Mouse (Mus musculus): ENCODE results near the gene Pitpnm3.
A peak's percentile ranks its signal among the peaks of the same experiment; 100 is the strongest.

The Pitpnm3 gene

DNA sequence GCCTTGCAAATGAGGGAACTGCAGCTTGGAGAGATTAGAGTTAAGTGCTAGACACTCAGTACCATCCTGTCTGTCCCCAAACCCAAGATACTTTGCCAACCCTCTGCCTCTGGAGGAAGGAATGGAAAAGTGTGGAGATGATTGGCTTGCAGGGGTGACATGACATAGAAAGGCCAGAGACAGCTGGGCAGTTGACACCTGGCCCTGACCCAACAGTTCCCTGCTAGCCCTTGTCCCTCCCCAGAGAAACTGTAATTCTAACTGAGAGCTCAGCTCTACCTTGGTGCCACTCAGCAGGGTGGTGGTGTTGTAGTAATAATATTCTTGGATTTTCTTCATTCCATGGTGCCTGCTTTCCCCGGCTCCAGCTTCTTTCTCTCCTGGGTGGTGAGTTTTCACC, 123.6 kb downstream of the Pitpnm3 start:
- no peak for DNase-seq

GRCm38 (mm10) chr11:72010940-72011722, 124.4 kb downstream of the Pitpnm3 start:
- no peak for DNase-seq

DNA sequence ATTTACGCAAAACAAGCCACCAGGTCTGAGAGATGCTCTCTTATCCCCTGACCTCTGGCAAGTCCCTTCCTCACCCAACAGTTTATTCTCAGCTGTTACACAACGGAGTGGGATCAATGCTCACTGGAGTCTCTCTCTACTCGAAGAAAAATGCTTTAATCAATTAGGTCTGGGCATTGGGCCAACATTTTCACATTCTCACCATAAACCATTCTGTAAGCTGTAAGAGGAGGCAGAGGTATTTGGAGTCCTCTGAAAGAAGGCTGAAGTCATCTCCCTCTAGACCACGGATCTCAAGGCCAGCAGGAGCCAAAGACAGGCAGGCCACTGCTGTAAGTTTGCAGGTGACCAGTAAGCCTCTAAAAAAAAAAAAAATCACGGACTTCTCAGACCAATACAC, 125.2 kb downstream of the Pitpnm3 start:
- DNase-seq, result no peak

DNA sequence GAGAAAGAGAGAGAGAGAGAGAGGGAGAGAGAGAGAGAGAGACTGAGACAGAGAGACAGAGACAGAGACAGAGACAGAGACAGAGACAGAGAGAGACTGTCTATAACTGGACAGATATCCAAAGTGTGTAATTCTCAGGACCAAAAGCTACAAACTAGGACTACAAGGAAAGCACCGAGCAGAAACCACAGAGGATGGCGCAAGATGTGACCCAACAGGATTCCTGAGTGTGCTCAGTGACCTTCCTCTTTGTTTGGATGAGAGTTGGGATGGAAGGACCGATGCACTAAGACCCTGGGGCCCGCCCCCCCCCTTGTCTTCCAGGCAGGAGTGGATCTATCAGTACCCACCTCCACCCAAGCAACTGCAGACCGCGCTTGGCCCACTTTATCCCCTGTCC, 130.0 kb downstream of the Pitpnm3 start:
- no peak for DNase-seq

DNA sequence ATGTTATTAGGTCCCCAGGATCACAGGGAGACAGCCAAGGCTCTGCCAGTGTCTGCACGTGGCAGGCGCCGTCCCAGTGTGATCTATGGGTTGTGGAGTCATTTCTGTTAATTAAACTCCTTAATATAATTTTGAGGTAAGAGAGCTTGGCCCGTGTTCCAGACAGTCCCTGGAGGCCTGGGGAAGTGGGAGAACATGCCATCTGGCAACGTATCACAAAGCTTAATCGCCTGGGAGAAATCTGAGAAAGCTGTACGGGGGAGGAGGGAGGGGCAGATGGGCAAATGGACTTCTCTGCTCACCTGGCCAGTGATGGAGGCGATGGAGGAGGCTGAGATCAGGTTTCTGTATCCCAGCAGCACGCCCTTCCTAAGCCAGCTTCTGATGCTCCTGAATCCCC, 132.4 kb downstream of the Pitpnm3 start:
- peak; percentile 31 to 32 for DNase-seq

DNA sequence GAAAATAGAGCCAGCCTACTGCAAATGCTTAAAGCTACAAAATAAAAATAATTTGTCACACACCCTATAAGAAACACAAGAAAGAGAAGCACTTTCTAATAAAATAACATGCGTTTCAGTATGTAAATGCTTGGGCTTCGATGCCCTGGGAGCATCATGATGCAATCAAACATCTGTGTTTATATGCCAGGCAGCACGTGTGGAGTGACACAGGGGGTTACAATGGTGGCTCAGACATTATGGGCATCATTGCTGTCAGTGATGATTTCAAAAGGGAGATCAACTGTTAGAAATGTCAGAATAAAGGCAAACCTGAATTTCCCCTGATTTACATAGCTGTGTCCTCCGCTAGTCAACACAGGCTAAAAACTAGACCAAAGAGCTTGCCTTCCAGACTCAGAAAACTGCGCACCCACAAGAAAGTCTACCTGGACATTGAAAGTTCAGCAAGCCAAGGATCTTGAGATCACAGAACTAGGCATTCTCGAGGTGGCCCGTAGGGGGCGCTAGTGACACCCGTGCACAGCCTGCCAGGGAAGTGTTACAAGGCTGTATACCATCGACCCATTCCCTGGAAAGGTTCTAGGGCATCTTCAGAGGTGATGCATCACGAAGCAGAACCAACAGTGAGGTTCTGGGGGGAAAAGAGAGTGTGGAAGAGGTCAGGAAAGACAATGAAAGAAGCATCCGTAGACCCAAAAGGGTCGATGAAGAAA, 133.3 kb downstream of the Pitpnm3 start:
- peak; percentile 61 to 71 for DNase-seq

- no peak for DNase-seq
Observed at GRCm38 (mm10) chr11:72000194-72000593, 135.4 kb downstream of the Pitpnm3 start.

All from cerebellum, postnatal 36 days (tissue).